Mouse (Mus musculus) bone marrow macrophage, adult 2 months (primary cell): Measurements from ENCODE around the gene Nxpe2.

Source experiments
- CTCF ChIP-seq: IDR thresholded peaks from 2 replicates; pipeline ENCODE4 v1.5.1; 2012; ENCODE audit warnings: low read depth, mild to moderate bottlenecking, low read length, moderate library complexity
- POLR2A ChIP-seq: IDR thresholded peaks from 2 replicates; pipeline ENCODE4 v1.6.1; 2012; ENCODE audit warnings: mild to moderate bottlenecking, low read depth, low read length, borderline replicate concordance

DNA sequence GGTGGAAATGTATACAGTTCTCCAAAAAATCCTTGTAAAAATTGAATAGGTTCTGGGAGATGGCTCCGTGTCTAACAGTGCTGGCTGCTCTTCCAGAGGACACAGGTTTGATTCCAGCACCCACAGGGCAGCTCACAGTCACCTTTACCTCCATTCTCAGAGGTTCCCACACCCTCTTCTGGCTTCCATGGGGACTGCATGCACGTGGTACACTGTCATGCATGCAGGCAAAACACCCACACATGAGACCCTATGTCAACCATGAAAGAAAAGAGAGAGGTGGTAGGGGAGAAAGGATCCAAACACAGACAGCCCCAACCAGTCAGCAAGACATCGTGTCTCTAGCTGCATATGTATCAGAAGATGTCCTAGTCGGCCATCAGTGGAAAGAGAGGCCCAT is 7.6 kb upstream of the Nxpe2 start:
- TF ChIP-seq POLR2A (no peak), CTCF (no peak)
